ENCODE assay signal across 22 mouse cellular contexts in the genomic region with DNA sequence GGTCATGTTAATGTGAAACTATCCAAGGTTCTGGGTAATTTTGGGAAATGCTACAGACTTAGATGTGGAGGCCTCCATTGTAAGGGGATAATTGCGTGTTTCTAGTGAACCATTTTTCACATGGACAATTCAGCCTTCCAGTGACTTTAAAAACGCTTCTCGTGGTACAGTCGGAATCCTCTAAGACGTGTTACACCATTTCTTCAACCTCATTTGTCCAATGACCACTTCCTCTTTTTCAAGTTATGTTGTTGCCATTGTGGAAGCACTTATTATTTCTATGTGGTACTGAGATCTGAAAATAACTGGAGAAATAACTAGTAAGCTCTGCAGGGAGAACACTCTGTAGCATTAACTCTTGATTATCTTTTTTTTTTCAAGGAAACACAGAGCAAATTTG.
"Had no signal": no experiment of that assay in that cellular context is flagged by ENCODE, and none has a peak within 500 bp of the region (broad histone marks: within the 10 kb centered on the region; RNA-seq: fewer than 3 reads in every experiment).

No protein-coding gene starts in this region.

- DNase-seq: heart, postnatal 10 days; heart, postnatal 14 days; heart, postnatal 36 days; heart, postnatal 4 days; kidney, adult 11 months; kidney, adult 18-20 months; kidney, adult 2 months; kidney, adult 8-10 months; kidney, adult 9 months; kidney, postnatal 10 days; kidney, postnatal 14 days; kidney, postnatal 25 days; kidney, postnatal 36 days; kidney, postnatal 4 days; layer of hippocampus, adult 9-11 months; layer of hippocampus, postnatal 36 days had no signal

- ATAC-seq: hindbrain, embryonic 16.5 days; hindbrain, postnatal 0 days; inflammation-experienced regulatory T-cells, adult 6 months; intestine, embryonic 15.5 days; intestine, embryonic 16.5 days; intestine, postnatal 0 days had no signal
